Mouse (Mus musculus): ENCODE results near the gene Hist1h2ab. TPM values are rescaled to one million over a fixed set of nuclear protein-coding genes. Genes with fewer than 3 reads are reported as not detected.
A peak's percentile ranks its signal among the peaks of the same experiment; 100 is the strongest.
"Not testable (repeated sequence)": the region's sequence is repeated elsewhere in the genome, so short reads cannot be mapped to it uniquely, and the experiment has no call there.

Hist1h2ab gene
- polyA plus RNA-seq, 1 experiment from 2014 or later = 20.0 TPM

DNA sequence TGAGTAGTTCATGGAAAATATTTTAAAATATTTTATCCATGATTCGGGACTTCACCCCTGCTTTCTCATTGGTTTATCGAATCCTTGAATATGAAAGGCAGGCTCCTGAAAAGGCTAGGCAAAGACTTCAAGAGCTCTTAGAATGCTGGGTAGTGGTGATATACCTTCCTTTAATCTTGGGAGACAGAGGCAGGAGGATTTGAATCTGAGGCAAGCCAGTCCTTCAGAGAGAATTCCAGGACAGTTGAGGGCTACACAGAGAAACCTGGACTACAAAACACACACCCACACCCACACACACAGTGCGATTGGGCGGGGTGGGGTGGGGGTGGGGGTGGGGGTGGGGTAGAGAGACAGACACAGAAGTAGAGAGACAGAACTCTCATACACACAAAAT is 3.0 kb upstream of the Hist1h2ab start:
- 16% methylated on average over 4 of the region's 4 CpGs for WGBS

GRCm38 (mm10) chr13:23749563-23750121 is 1.3 kb upstream of the Hist1h2ab start:
- no peak overlapping the region for H3K9ac ChIP-seq (ENCODE audit: low read length)
- H3K4me3 ChIP-seq (ENCODE audit: low read length) = no peak overlapping the region
- 81% methylated on average over 5 of the region's 5 CpGs for WGBS
- no peaks in the 10 kb centered on the region for H3K9me3 ChIP-seq (replicated peaks; ENCODE audit: control insufficient read depth, low read length)
- H3K36me3 ChIP-seq (ENCODE audit: control insufficient read depth, insufficient read depth) = no peaks in the 10 kb centered on the region
- H3K4me2 ChIP-seq (ENCODE audit: low read depth, low read length) = no peak overlapping the region
- no peaks in the 10 kb centered on the region for H3K27me3 ChIP-seq (ENCODE audit: control insufficient read depth, insufficient read depth, low read length)
- no peak overlapping the region for H3K27ac ChIP-seq (ENCODE audit: low read length)
- no peak for ATAC-seq (replicated peaks; ENCODE audit: extremely low read depth, insufficient read depth, low FRiP score)
- H3K4me1 ChIP-seq (ENCODE audit: control insufficient read depth, insufficient read depth, low read length) = peaks cover 14% of the 10 kb centered on the region

More for the DNA sequence above, 3.0 kb upstream of the Hist1h2ab start:
- Histone ChIP-seq H3K9me3 (replicated peaks; ENCODE audit: control insufficient read depth, low read length) (no peaks in the 10 kb centered on the region), H3K4me3 (ENCODE audit: low read length) (no peak overlapping the region), H3K27me3 (ENCODE audit: control insufficient read depth, insufficient read depth, low read length) (no peaks in the 10 kb centered on the region), H3K9ac (ENCODE audit: low read length) (peak overlapping the region; percentile 71), H3K4me1 (ENCODE audit: control insufficient read depth, insufficient read depth, low read length) (peaks cover 14% of the 10 kb centered on the region), H3K4me2 (ENCODE audit: low read depth, low read length) (peak overlapping the region; percentile 77), H3K36me3 (ENCODE audit: control insufficient read depth, insufficient read depth) (no peaks in the 10 kb centered on the region), H3K27ac (ENCODE audit: low read length) (peak overlapping the region; percentile 99)
- ATAC-seq (replicated peaks; ENCODE audit: extremely low read depth, insufficient read depth, low FRiP score) = no peak

DNA sequence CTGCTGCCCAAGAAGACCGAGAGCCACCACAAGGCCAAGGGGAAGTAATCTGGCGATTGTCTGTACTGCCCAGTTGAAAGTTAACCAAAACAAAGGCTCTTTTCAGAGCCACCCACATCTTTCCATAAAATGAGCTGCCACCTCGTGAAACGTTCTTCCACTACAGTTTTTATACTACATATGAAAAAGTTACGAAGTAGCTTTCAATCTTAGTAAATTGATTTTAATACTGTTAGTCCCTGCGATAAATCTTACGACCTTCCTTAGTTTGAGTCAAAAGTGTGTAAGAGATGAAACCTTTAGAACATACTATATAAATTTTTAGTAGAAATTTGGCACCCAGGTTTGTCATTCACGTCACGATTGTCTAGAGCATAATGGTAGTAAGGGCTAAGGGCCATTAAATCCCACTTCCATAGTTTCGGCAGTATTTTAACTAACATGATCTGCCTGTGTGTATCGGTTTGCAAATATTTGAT is 591 bp downstream of the Hist1h2ab start:
- H3K9ac ChIP-seq (ENCODE audit: low read length) = peak overlapping the region; percentile 75
- H3K9me3 ChIP-seq (replicated peaks; ENCODE audit: control insufficient read depth, low read length) = no peaks in the 10 kb centered on the region
- peak overlapping the region; percentile 76 for H3K4me2 ChIP-seq (ENCODE audit: low read depth, low read length)
- peak overlapping the region; percentile 53 for H3K4me3 ChIP-seq (ENCODE audit: low read length)
- H3K4me1 ChIP-seq (ENCODE audit: control insufficient read depth, insufficient read depth, low read length) = peaks cover 14% of the 10 kb centered on the region
- H3K36me3 ChIP-seq (ENCODE audit: control insufficient read depth, insufficient read depth) = no peaks in the 10 kb centered on the region
- peak overlapping the region; percentile 94 for H3K27ac ChIP-seq (ENCODE audit: low read length)
- no peaks in the 10 kb centered on the region for H3K27me3 ChIP-seq (ENCODE audit: control insufficient read depth, insufficient read depth, low read length)
- WGBS = 2% methylated on average over 11 of the region's 11 CpGs
- no peak for ATAC-seq (replicated peaks; ENCODE audit: extremely low read depth, insufficient read depth, low FRiP score)

DNA sequence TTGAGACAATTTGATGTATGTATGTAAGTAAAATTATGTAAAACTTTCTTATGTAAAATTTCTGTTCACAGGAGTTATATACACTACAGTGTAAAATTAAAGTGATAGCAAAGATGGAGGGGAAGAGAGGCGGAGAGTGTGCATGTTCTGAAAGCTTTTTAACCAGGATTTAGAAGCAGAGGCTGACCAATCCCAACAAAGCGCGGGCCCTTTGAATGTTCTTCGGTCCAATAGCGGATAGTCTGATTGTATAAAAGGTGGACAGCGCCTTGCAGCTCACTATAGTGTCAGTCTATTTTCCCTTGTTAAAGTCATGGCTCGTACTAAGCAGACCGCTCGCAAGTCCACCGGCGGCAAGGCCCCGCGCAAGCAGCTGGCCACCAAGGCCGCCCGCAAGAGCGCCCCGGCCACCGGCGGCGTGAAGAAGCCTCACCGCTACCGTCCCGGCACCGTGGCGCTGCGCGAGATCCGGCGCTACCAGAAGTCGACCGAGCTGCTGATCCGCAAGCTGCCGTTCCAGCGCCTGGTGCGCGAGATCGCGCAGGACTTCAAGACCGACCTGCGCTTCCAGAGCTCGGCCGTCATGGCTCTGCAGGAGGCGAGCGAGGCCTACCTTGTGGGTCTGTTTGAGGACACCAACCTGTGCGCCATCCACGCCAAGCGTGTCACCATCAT is 1.3 kb downstream of the Hist1h2ab start, which contains the start of gene Hist1h3b:
Gene Hist1h3b (plus strand): TSS at position 201 of the 675 bp plus-strand sequence.
- H3K4me3 ChIP-seq (ENCODE audit: low read length) = peak within 1 kb of the TSS; percentile 53
- peak within 1 kb of the TSS; percentile 76 for H3K4me2 ChIP-seq (ENCODE audit: low read depth, low read length)
- not testable (repeated sequence) for H3K36me3 ChIP-seq (ENCODE audit: control insufficient read depth, insufficient read depth); H3K27me3 ChIP-seq (ENCODE audit: control insufficient read depth, insufficient read depth, low read length); H3K9me3 ChIP-seq (replicated peaks; ENCODE audit: control insufficient read depth, low read length)
- 1% methylated on average over 17 of the region's 47 CpGs for WGBS
- peak within 1 kb of the TSS; percentile 94 for H3K27ac ChIP-seq (ENCODE audit: low read length)
- peak; percentile 82 for ATAC-seq (replicated peaks; ENCODE audit: extremely low read depth, insufficient read depth, low FRiP score)
- peak within 1 kb of the TSS; percentile 75 for H3K9ac ChIP-seq (ENCODE audit: low read length)
- peaks cover 12% of the 10 kb centered on the region for H3K4me1 ChIP-seq (ENCODE audit: control insufficient read depth, insufficient read depth, low read length)

DNA sequence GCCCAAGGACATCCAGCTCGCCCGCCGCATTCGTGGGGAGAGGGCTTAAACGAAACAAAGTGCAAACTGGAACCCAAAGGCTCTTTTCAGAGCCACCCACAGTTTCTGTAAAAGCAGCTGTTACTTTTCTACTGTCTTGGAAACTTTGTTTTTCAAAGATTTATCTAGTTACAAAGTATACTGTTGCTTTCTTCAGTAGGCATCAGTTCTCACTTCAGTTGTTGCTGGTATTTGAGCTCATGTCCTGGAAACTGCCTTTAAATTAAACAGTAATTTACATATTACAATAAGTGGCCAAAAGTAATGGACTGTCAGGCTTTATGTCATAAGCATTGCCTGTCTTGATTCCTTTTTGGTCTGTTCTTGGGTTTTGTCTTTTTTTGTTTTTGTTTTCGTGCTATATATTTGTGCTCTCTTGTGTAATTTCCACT is 1.8 kb downstream of the Hist1h2ab start:
- Histone ChIP-seq H3K4me3 (ENCODE audit: low read length) (peak overlapping the region; percentile 46), H3K9me3 (replicated peaks; ENCODE audit: control insufficient read depth, low read length) (no peaks in the 10 kb centered on the region), H3K27ac (ENCODE audit: low read length) (peak overlapping the region; percentile 61), H3K27me3 (ENCODE audit: control insufficient read depth, insufficient read depth, low read length) (no peaks in the 10 kb centered on the region), H3K4me1 (ENCODE audit: control insufficient read depth, insufficient read depth, low read length) (peaks cover 11% of the 10 kb centered on the region), H3K9ac (ENCODE audit: low read length) (peak overlapping the region; percentile 57), H3K36me3 (ENCODE audit: control insufficient read depth, insufficient read depth) (no peaks in the 10 kb centered on the region), H3K4me2 (ENCODE audit: low read depth, low read length) (peak overlapping the region; percentile 62)
- WGBS = 8% methylated on average over 6 of the region's 6 CpGs
- ATAC-seq (replicated peaks; ENCODE audit: extremely low read depth, insufficient read depth, low FRiP score) = no peak

GRCm38 (mm10) chr13:23753314-23754078 is 2.6 kb downstream of the Hist1h2ab start:
- no peak overlapping the region for H3K4me3 ChIP-seq (ENCODE audit: low read length)
- H3K9me3 ChIP-seq (replicated peaks; ENCODE audit: control insufficient read depth, low read length) = no peaks in the 10 kb centered on the region
- 53% methylated on average over 4 of the region's 4 CpGs for WGBS
- ATAC-seq (replicated peaks; ENCODE audit: extremely low read depth, insufficient read depth, low FRiP score) = no peak
- no peak overlapping the region for H3K27ac ChIP-seq (ENCODE audit: low read length)
- no peaks in the 10 kb centered on the region for H3K27me3 ChIP-seq (ENCODE audit: control insufficient read depth, insufficient read depth, low read length)
- no peak overlapping the region; the same call in 1 of the 2 replicates for H3K4me2 ChIP-seq (ENCODE audit: low read depth, low read length)
- H3K36me3 ChIP-seq (ENCODE audit: control insufficient read depth, insufficient read depth) = no peaks in the 10 kb centered on the region
- H3K9ac ChIP-seq (ENCODE audit: low read length) = no peak overlapping the region
- 0 out of 2 replicates have a peak, but pooled peaks cover 7% of the 10 kb centered on the region for H3K4me1 ChIP-seq (ENCODE audit: control insufficient read depth, insufficient read depth, low read length)

DNA sequence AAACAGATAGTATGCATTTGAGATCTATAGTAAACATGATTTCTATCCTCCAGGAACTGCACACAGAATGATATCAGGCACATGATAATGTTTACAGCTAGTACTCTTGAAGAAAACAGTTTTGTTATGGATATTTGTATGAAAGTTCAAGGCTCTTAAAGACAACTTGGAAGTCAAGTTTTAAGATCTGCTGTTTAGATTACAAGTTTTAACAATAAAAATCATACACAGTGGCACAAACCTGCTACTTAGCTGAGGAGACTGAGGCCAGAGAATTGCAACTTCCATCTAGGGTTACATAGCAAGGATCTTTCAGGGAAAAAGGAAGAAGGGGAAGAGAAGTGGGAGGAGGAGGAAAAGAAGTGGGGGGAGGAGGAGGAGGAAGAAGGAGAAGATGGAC is 4.1 kb downstream of the Hist1h2ab start:
- H3K9me3 ChIP-seq (replicated peaks; ENCODE audit: control insufficient read depth, low read length) = no peaks in the 10 kb centered on the region
- no peak overlapping the region for H3K27ac ChIP-seq (ENCODE audit: low read length)
- H3K4me1 ChIP-seq (ENCODE audit: control insufficient read depth, insufficient read depth, low read length) = peaks cover 8% of the 10 kb centered on the region; the same call in 1 of the 2 replicates
- no peaks in the 10 kb centered on the region for H3K36me3 ChIP-seq (ENCODE audit: control insufficient read depth, insufficient read depth)
- H3K4me3 ChIP-seq (ENCODE audit: low read length) = no peak overlapping the region
- no peaks in the 10 kb centered on the region for H3K27me3 ChIP-seq (ENCODE audit: control insufficient read depth, insufficient read depth, low read length)
- H3K4me2 ChIP-seq (ENCODE audit: low read depth, low read length) = no peak overlapping the region
- no peak for ATAC-seq (replicated peaks; ENCODE audit: extremely low read depth, insufficient read depth, low FRiP score)
- H3K9ac ChIP-seq (ENCODE audit: low read length) = no peak overlapping the region

- H3K9me3 ChIP-seq (replicated peaks; ENCODE audit: control insufficient read depth, low read length) = no peaks in the 10 kb centered on the region
- peak within 1 kb of the TSS; percentile 88 for H3K27ac ChIP-seq (ENCODE audit: low read length)
- H3K4me1 ChIP-seq (ENCODE audit: control insufficient read depth, insufficient read depth, low read length) = peaks cover 14% of the 10 kb centered on the region
- peak within 1 kb of the TSS; percentile 51 for H3K4me3 ChIP-seq (ENCODE audit: low read length)
- no peaks in the 10 kb centered on the region for H3K36me3 ChIP-seq (ENCODE audit: control insufficient read depth, insufficient read depth)
- peak within 1 kb of the TSS; percentile 46 for H3K9ac ChIP-seq (ENCODE audit: low read length)
- peak; percentile 58 for ATAC-seq (replicated peaks; ENCODE audit: extremely low read depth, insufficient read depth, low FRiP score)
- under 1% methylated on average over 17 of the region's 22 CpGs for WGBS
- peak within 1 kb of the TSS; percentile 67 for H3K4me2 ChIP-seq (ENCODE audit: low read depth, low read length)
- no peaks in the 10 kb centered on the region for H3K27me3 ChIP-seq (ENCODE audit: control insufficient read depth, insufficient read depth, low read length)
Measured at GRCm38 (mm10) chr13:23756790-23757189, 5.9 kb downstream of the Hist1h2ab start, which contains the start of gene Hist1h4b. TSS of gene Hist1h4b (plus strand) at chr13:23757013.

Measured in heart, embryonic 16.5 days (tissue).